Mouse (Mus musculus): ENCODE measurements at regions not wholly inside any gene's neighbourhood (a gene's known extent, or its start where the extent isn't known, plus 50 kb on each side); places are given as distances from the start of the nearest gene placed in this dataset.

- DNase-seq = no peak
Measured at GRCm38 (mm10) chr14:68973636-68974101, 320.4 kb downstream of the Synb start.

GRCm38 (mm10) chr14:68966758-68967157 lies 327.3 kb downstream of the Synb start:
- peak; percentile 46 to 81 for DNase-seq

- DNase-seq = no peak
Measured at GRCm38 (mm10) chr14:68954577-68955460, 339.3 kb downstream of the Synb start.

- DNase-seq = no peak
Measured at GRCm38 (mm10) chr14:68945906-68946305, 348.2 kb downstream of the Synb start.

GRCm38 (mm10) chr14:68945434-68945833 lies 348.7 kb downstream of the Synb start:
- no peak for DNase-seq

GRCm38 (mm10) chr14:68941759-68942158 lies 352.3 kb downstream of the Synb start:
- no peak for DNase-seq

GRCm38 (mm10) chr14:68941132-68941690 lies 352.9 kb downstream of the Synb start:
- no peak for DNase-seq

- no peak for DNase-seq
Measured at GRCm38 (mm10) chr14:68935303-68935662, 358.8 kb downstream of the Synb start.

- DNase-seq = peak in 1 of 2 experiments; percentile 3
Measured at GRCm38 (mm10) chr14:68934611-68935302, 359.3 kb downstream of the Synb start.

GRCm38 (mm10) chr14:68927814-68928213 lies 366.3 kb downstream of the Synb start:
- no peak for DNase-seq

GRCm38 (mm10) chr14:68923054-68923453 lies 371.0 kb downstream of the Synb start:
- DNase-seq = peak; percentile 16 to 44

GRCm38 (mm10) chr14:68922035-68922434 lies 372.1 kb downstream of the Synb start:
- no peak for DNase-seq

- DNase-seq = no peak
Measured at GRCm38 (mm10) chr14:68918526-68919045, 375.5 kb downstream of the Synb start.

- DNase-seq = no peak
Measured at GRCm38 (mm10) chr14:68899921-68900320, 394.2 kb downstream of the Synb start.

GRCm38 (mm10) chr14:68877171-68877570 lies 416.9 kb downstream of the Synb start:
- no peak for DNase-seq

- no peak for DNase-seq
Measured at GRCm38 (mm10) chr14:68861071-68861470, 433.0 kb downstream of the Synb start.

GRCm38 (mm10) chr14:68857948-68858347 lies 436.2 kb downstream of the Synb start:
- no peak for DNase-seq

- DNase-seq = no peak
Measured at GRCm38 (mm10) chr14:68848506-68848905, 445.6 kb downstream of the Synb start.

GRCm38 (mm10) chr14:68847609-68848008 lies 446.5 kb downstream of the Synb start:
- DNase-seq = no peak

- no peak for DNase-seq
Measured at GRCm38 (mm10) chr14:68820241-68820640, 473.9 kb downstream of the Synb start.

- DNase-seq = no peak
Measured at GRCm38 (mm10) chr14:68808976-68809375, 485.1 kb downstream of the Synb start.

- DNase-seq = peak in 1 of 2 experiments; percentile 6
Measured at GRCm38 (mm10) chr14:68807918-68808317, 486.2 kb downstream of the Synb start.

- no peak for DNase-seq
Measured at GRCm38 (mm10) chr14:68806646-68807045, 487.5 kb downstream of the Synb start.

Data from kidney, postnatal 36 days (tissue).